Mouse (Mus musculus) kidney, adult 2 months (tissue): ENCODE measurements around the gene Becn1.

Experiments
- CTCF ChIP-seq: fragments of 200-500 bp; conservative IDR thresholded peaks from 2 replicates; pipeline ENCODE4 v1.5.1; 2011; ENCODE audit warnings: low read depth, mild to moderate bottlenecking, control low read depth, low read length, moderate library complexity, mixed read lengths; ENCODE audit not compliant: insufficient read depth, insufficient read length
- POLR2A ChIP-seq: fragments of 200-500 bp; IDR thresholded peaks from one replicate; pipeline ENCODE4 v1.6.1; 2011; ENCODE audit warnings: low read depth, low read length, control low read depth

- TF ChIP-seq CTCF (no peak), POLR2A (no peak)
Observed at GRCm38 (mm10) chr11:101324763-101325162, 22.7 kb upstream of the Becn1 start, which contains the start of gene Aoc2.
